Mouse (Mus musculus) midbrain, embryonic 12.5 days (tissue): ENCODE data around the gene Abcc4. TPM values are rescaled to one million over a fixed set of nuclear protein-coding genes. Genes with fewer than 3 reads are reported as not detected.
"Not testable (repeated sequence)": the region's sequence is repeated elsewhere in the genome, so short reads cannot be mapped to it uniquely, and the experiment has no call there.

Experiments used
- ATAC-seq: fragments of 200-750 bp; cut with Nextera tagmentation; 2 replicates; pipeline ENCODE4 v1.8.0; 2017; ENCODE audit warnings: low read depth, moderate TSS enrichment, moderate library complexity; ENCODE audit not compliant: low FRiP score
- H3K27ac ChIP-seq: fragments of 300-500 bp; sonication (generic); replicated peaks from 2 replicates; pipeline ENCODE4 v1.5.1; 2016; ENCODE audit warnings: mild to moderate bottlenecking
- H3K27me3 ChIP-seq: fragments of 300-500 bp; sonication (generic); 2 replicates; pipeline ENCODE4 v1.6.1; 2016; ENCODE audit warnings: mild to moderate bottlenecking
- H3K36me3 ChIP-seq: fragments of 300-500 bp; sonication (generic); 2 replicates; pipeline ENCODE4 v1.6.1; 2016
- H3K4me1 ChIP-seq: fragments of 300-500 bp; sonication (generic); 2 replicates; pipeline ENCODE4 v1.6.1; 2016
- H3K4me2 ChIP-seq: fragments of 300-500 bp; sonication (generic); replicated peaks from 2 replicates; pipeline ENCODE4 v1.6.1; 2016; ENCODE audit warnings: mild to moderate bottlenecking, moderate library complexity
- H3K4me3 ChIP-seq: fragments of 300-500 bp; sonication (generic); 2 replicates; pipeline ENCODE4 v1.5.1; 2016; ENCODE audit warnings: mild to moderate bottlenecking
- H3K9ac ChIP-seq: fragments of 300-500 bp; sonication (generic); replicated peaks from 2 replicates; pipeline ENCODE4 v1.6.1; 2016; ENCODE audit warnings: mild to moderate bottlenecking, moderate library complexity
- H3K9me3 ChIP-seq: fragments of 300-500 bp; sonication (generic); 2 replicates; pipeline ENCODE4 v1.6.1; 2016; ENCODE audit warnings: mild to moderate bottlenecking
- WGBS: fragments of 180-500 bp; shearing (Covaris S2); methylation state at CpG from one replicate; pipeline ENCODE4 v1.1.7; 2016; 5-methylcytosine and 5-hydroxymethylcytosine counted together
- polyA plus RNA-seq: library from polyadenylated mRNA; unstranded; fragments of >200 nt; fragmentation: Nextera tagmentation; extraction: Ambion mirVana; gene quantifications from 2 replicates; pipeline ENCODE4 v1.2.1, GENCODE M21; 2016

Gene Abcc4
- polyA plus RNA-seq, 1 experiment from 2014 or later: 3.1 TPM

GRCm38 (mm10) chr14:118552901-118553475, 153.0 kb downstream of the Abcc4 start:
- WGBS: 88% methylated on average over 20 of the region's 20 CpGs
- peaks cover 29% of the 10 kb centered on the region for H3K4me1 ChIP-seq
- no peak for ATAC-seq
- peaks cover 24% of the 10 kb centered on the region for H3K27me3 ChIP-seq
- H3K9ac ChIP-seq: no peak overlapping the region
- H3K9me3 ChIP-seq: no peaks in the 10 kb centered on the region
- no peak overlapping the region for H3K27ac ChIP-seq
- no peaks in the 10 kb centered on the region for H3K36me3 ChIP-seq
- no peak overlapping the region for H3K4me2 ChIP-seq
- no peak overlapping the region for H3K4me3 ChIP-seq

GRCm38 (mm10) chr14:118552390-118552789, 153.6 kb downstream of the Abcc4 start:
- peak overlapping the region; percentile 50; the same call in 1 of the 2 replicates for H3K27ac ChIP-seq
- no peaks in the 10 kb centered on the region for H3K9me3 ChIP-seq
- no peak for ATAC-seq
- no peak overlapping the region for H3K4me3 ChIP-seq
- WGBS: 30% methylated on average over 5 of the region's 5 CpGs
- no peaks in the 10 kb centered on the region for H3K36me3 ChIP-seq
- H3K9ac ChIP-seq: no peak overlapping the region
- H3K27me3 ChIP-seq: peaks cover 27% of the 10 kb centered on the region
- H3K4me2 ChIP-seq: peak overlapping the region; percentile 47; the same call in 1 of the 2 replicates
- peaks cover 29% of the 10 kb centered on the region for H3K4me1 ChIP-seq

DNA sequence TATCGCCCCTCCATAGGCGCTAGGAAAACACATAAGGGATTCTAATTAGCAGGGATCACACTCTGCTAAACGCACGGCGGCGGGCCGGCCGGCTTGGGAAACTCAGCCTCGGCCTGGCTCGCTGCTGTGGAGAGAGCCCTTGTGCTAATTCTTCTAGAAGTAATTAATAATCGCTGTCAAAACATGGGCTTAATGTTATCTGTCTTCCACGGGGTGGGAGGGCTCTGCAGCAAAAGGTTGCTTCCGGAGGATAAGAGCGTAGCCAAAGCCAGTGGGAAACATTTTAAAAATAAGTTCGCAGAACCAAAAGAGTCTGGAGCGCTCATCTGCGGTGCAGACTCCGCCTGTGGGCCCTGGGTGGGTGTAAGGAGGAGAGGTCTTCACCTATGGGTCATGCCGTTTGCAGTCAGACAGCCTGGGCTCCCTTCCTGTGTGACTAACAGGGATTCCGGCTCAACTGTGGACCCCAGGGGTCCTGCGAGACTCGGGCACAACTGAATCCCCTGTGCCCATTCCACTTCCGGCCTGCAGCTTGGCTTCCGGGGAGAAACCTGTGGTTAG, 154.2 kb downstream of the Abcc4 start:
- Histone ChIP-seq H3K4me3 (peak overlapping the region; percentile 21), H3K9me3 (no peaks in the 10 kb centered on the region), H3K4me2 (peak overlapping the region; percentile 47), H3K36me3 (no peaks in the 10 kb centered on the region), H3K9ac (no peak overlapping the region), H3K4me1 (peaks cover 29% of the 10 kb centered on the region), H3K27me3 (peaks cover 27% of the 10 kb centered on the region), H3K27ac (peak overlapping the region; percentile 50)
- peak; percentile 85 for ATAC-seq
- 11% methylated on average over 24 of the region's 24 CpGs for WGBS

- Histone ChIP-seq H3K9ac (no peak overlapping the region), H3K27ac (peak overlapping the region; percentile 50), H3K4me3 (peak overlapping the region; percentile 21), H3K4me1 (peaks cover 29% of the 10 kb centered on the region), H3K9me3 (no peaks in the 10 kb centered on the region), H3K27me3 (peaks cover 26% of the 10 kb centered on the region), H3K4me2 (peak overlapping the region; percentile 47), H3K36me3 (no peaks in the 10 kb centered on the region)
- 16% methylated on average over 18 of the region's 18 CpGs for WGBS
- peak; percentile 72 for ATAC-seq
Measured at GRCm38 (mm10) chr14:118551061-118551724, 154.8 kb downstream of the Abcc4 start.

DNA sequence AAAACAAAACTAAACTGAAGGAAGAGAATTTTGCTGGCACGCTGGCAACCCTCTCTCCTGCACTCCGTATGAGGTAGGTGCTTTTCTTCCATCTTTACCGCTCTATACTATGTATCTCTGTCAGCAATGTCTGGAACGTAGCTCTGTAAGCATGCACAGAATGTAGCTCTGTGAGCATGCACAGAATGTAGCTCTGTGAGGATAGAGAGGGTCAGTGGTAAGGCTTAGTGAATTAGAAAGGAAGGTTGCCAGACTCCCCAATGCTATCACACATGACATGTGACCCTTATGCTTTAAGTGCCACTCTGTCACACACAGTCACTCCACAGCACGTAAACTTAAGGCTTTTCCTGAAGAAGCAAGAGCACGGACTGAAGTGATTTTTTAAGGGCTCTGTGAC, 161.5 kb downstream of the Abcc4 start:
- WGBS: 88% methylated on average over 6 of the region's 6 CpGs
- no peak overlapping the region for H3K9ac ChIP-seq
- no peak for ATAC-seq

GRCm38 (mm10) chr14:118542947-118543346, 163.1 kb downstream of the Abcc4 start:
- ATAC-seq: no peak

More for the DNA sequence above, 161.5 kb downstream of the Abcc4 start:
- peaks cover 19% of the 10 kb centered on the region for H3K27me3 ChIP-seq
- H3K4me3 ChIP-seq: no peak overlapping the region
- no peak overlapping the region for H3K27ac ChIP-seq
- H3K36me3 ChIP-seq: no peaks in the 10 kb centered on the region
- H3K9me3 ChIP-seq: no peaks in the 10 kb centered on the region
- no peak overlapping the region for H3K4me2 ChIP-seq
- peaks cover 8% of the 10 kb centered on the region for H3K4me1 ChIP-seq

DNA sequence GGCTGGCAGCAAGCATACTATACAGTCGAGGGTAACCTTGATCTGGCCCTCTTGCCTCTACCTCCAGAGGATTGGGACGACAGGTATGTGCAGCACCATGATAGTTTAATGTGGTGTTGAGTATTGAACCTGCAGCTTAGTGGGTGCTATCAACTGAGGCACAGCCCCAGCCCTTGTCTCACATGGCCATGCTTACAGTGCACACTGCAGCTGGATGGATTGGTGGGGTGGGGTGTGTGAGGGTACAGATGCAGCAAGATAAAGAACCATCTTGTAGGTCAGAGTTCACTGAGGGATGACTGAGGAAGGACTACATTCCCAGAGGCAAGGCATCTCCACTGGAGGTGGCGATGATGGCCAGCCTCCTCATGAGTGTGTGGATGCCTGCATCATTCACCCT, 174.5 kb downstream of the Abcc4 start:
- Histone ChIP-seq H3K4me1 (no peaks in the 10 kb centered on the region), H3K9ac (no peak overlapping the region), H3K36me3 (no peaks in the 10 kb centered on the region), H3K27me3 (0 out of 2 replicates have a peak, but pooled peaks cover 4% of the 10 kb centered on the region), H3K27ac (no peak overlapping the region), H3K4me3 (no peak overlapping the region), H3K4me2 (no peak overlapping the region), H3K9me3 (no peaks in the 10 kb centered on the region)
- ATAC-seq: no peak
- WGBS: 88% methylated on average over 3 of the region's 3 CpGs

More at GRCm38 (mm10) chr14:118542947-118543346, 163.1 kb downstream of the Abcc4 start:
- no peaks in the 10 kb centered on the region for H3K36me3 ChIP-seq
- H3K27me3 ChIP-seq: peaks cover 10% of the 10 kb centered on the region
- H3K4me3 ChIP-seq: no peak overlapping the region
- H3K9me3 ChIP-seq: no peaks in the 10 kb centered on the region
- 28% methylated on average over 9 of the region's 9 CpGs for WGBS
- no peak overlapping the region for H3K9ac ChIP-seq
- H3K27ac ChIP-seq: no peak overlapping the region
- peaks cover 7% of the 10 kb centered on the region; the same call in 1 of the 2 replicates for H3K4me1 ChIP-seq
- no peak overlapping the region for H3K4me2 ChIP-seq

DNA sequence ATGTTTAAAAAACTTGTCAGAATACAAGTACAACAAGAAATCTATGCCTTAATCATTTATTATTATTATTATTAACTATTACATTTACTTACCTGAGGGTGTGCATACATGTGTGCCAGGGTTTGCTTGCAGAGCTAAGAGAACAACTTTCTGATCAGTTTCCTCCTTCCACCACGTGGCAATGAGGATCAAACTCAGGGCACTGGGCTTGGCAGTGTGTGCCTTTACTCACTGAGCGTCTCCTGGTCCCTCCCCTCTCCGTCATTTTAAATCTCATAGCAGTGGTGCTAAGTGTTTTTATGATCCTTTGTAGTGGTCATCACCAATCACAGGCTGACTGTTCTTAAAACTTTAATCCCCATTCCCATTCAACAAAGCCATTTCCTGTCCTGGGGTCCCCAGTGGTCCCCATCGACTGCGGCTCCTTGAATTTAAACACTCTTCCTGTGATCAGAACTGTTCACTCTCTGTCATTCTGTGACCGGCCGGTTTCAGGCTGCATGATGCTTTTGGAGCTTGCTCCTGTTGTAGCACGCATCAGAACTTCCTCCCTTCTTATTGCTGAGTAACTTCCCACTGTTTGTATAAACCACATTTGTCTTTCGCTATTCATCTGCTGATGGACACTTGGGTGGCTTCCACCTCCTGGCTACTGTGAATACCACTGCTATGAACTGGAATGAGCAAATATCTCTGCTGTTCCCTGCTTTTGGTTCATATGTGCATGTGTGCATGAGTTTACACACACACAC, 191.6 kb downstream of the Abcc4 start:
- H3K4me2 ChIP-seq: no peak overlapping the region
- H3K9ac ChIP-seq: no peak overlapping the region
- no peaks in the 10 kb centered on the region for H3K9me3 ChIP-seq
- WGBS: 65% methylated on average over 9 of the region's 9 CpGs
- no peak overlapping the region for H3K4me3 ChIP-seq
- H3K36me3 ChIP-seq: no peaks in the 10 kb centered on the region
- no peak overlapping the region for H3K27ac ChIP-seq
- no peak for ATAC-seq
- H3K27me3 ChIP-seq: peaks cover 12% of the 10 kb centered on the region; the same call in 1 of the 2 replicates
- H3K4me1 ChIP-seq: 0 out of 2 replicates have a peak, but pooled peaks cover 3% of the 10 kb centered on the region

DNA sequence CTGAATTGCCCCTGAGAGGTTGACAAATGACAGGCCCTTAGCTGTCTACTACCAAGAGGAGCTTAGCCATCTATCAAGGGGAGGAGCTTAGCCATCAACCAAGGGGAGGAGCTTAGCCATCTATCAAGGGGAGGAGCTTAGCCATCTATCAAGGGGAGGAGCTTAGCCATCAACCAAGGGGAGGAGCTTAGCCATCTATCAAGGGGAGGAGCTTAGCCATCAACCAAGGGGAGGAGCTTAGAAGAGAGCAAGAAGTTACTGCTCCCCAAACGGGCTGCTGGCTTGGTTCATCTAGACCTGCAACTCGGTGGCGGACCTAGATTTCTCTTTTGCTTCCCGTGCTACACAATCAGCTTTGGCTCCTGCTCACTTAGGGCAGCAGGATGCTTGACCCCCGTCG, 194.3 kb downstream of the Abcc4 start:
- H3K27me3 ChIP-seq: peaks cover 11% of the 10 kb centered on the region; the same call in 1 of the 2 replicates
- H3K36me3 ChIP-seq, H3K27ac ChIP-seq, ATAC-seq, H3K9me3 ChIP-seq, H3K4me1 ChIP-seq, H3K9ac ChIP-seq, H3K4me3 ChIP-seq, H3K4me2 ChIP-seq: not testable (repeated sequence)
- 95% methylated on average over 6 of the region's 6 CpGs for WGBS

- H3K9ac ChIP-seq: no peak overlapping the region
- no peak for ATAC-seq
- H3K27me3 ChIP-seq: peaks cover 11% of the 10 kb centered on the region; the same call in 1 of the 2 replicates
- no peak overlapping the region for H3K4me3 ChIP-seq
- WGBS: 48% methylated on average over 2 of the region's 2 CpGs
- H3K4me2 ChIP-seq: no peak overlapping the region
- H3K27ac ChIP-seq: no peak overlapping the region
- H3K36me3 ChIP-seq: no peaks in the 10 kb centered on the region
- H3K4me1 ChIP-seq: peaks cover 15% of the 10 kb centered on the region
- no peaks in the 10 kb centered on the region for H3K9me3 ChIP-seq
Measured at GRCm38 (mm10) chr14:118510793-118511192, 195.2 kb downstream of the Abcc4 start.

DNA sequence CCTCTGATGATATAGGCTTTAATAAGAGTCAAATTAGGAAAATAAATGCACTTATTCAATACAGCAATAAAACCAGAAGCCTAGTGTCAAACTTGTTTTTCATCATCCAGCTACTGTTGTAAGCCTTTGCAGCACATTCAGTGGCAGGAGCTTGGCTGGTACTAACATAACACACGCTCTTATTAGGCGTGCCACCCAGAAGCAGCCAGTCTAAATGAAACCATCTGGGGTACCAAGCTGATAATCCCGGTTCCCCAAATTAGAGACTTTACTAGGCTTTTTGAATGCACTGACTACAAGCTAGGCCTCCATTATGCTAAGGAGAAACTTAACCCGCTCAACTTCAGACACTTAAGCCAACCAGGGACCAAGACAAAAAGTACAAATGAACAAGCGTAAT, 195.8 kb downstream of the Abcc4 start:
- Histone ChIP-seq H3K4me2 (no peak overlapping the region), H3K27me3 (0 out of 2 replicates have a peak, but pooled peaks cover 7% of the 10 kb centered on the region), H3K4me1 (peaks cover 16% of the 10 kb centered on the region), H3K36me3 (no peaks in the 10 kb centered on the region), H3K9ac (no peak overlapping the region), H3K27ac (no peak overlapping the region), H3K4me3 (no peak overlapping the region), H3K9me3 (no peaks in the 10 kb centered on the region)
- WGBS: 79% methylated on average over 5 of the region's 5 CpGs
- ATAC-seq: no peak

- 91% methylated on average over 14 of the region's 14 CpGs for WGBS
Measured at GRCm38 (mm10) chr14:118507829-118508228, 198.2 kb downstream of the Abcc4 start.

More at GRCm38 (mm10) chr14:118507829-118508228, 198.2 kb downstream of the Abcc4 start:
- Histone ChIP-seq H3K27ac (no peak overlapping the region), H3K36me3 (no peaks in the 10 kb centered on the region), H3K4me3 (no peak overlapping the region), H3K4me2 (no peak overlapping the region), H3K27me3 (no peaks in the 10 kb centered on the region), H3K4me1 (peaks cover 16% of the 10 kb centered on the region), H3K9me3 (no peaks in the 10 kb centered on the region), H3K9ac (no peak overlapping the region)
- no peak for ATAC-seq
